Mouse (Mus musculus): Measurements from ENCODE around the gene Noxo1.
"Not testable (repeated sequence)": the region's sequence is repeated elsewhere in the genome, so short reads cannot be mapped to it uniquely, and the experiment has no call there.

Gene Noxo1

GRCm38 (mm10) chr17:24696011-24696697 lies at the start of gene Noxo1, which contains the start of gene Gfer:
Noxo1 (plus strand) TSS chr17:24696234.
Gfer (minus strand) TSS chr17:24696156.
- DNase-seq (ENCODE audit: low spot score): peak; percentile 85

- DNase-seq (ENCODE audit: low spot score): no peak
These were observed 49.7 kb upstream of the Noxo1 start for GRCm38 (mm10) chr17:24646381-24646780.

GRCm38 (mm10) chr17:24647493-24647892 lies 48.5 kb upstream of the Noxo1 start:
- no peak for DNase-seq (ENCODE audit: low spot score)

GRCm38 (mm10) chr17:24648731-24649377 lies 47.2 kb upstream of the Noxo1 start:
- DNase-seq (ENCODE audit: low spot score): no peak

- no peak for DNase-seq (ENCODE audit: low spot score)
These were observed 46.4 kb upstream of the Noxo1 start for GRCm38 (mm10) chr17:24649581-24650069.

- no peak for DNase-seq (ENCODE audit: low spot score)
These were observed 45.9 kb upstream of the Noxo1 start, which contains the start of gene Slc9a3r2 for GRCm38 (mm10) chr17:24650070-24650616. Slc9a3r2 (minus strand) TSS chr17:24650327.

GRCm38 (mm10) chr17:24650766-24651165 lies 45.3 kb upstream of the Noxo1 start:
- no peak for DNase-seq (ENCODE audit: low spot score)

GRCm38 (mm10) chr17:24651835-24652234 lies 44.2 kb upstream of the Noxo1 start:
- no peak for DNase-seq (ENCODE audit: low spot score)

GRCm38 (mm10) chr17:24653967-24654710 lies 41.9 kb upstream of the Noxo1 start:
- DNase-seq (ENCODE audit: low spot score): peak; percentile 66

- no peak for DNase-seq (ENCODE audit: low spot score)
These were observed 41.1 kb upstream of the Noxo1 start for GRCm38 (mm10) chr17:24654969-24655368.

GRCm38 (mm10) chr17:24658017-24658758 lies 37.8 kb upstream of the Noxo1 start, which contains the start of gene Npw:
Npw (minus strand) TSS chr17:24658457.
- no peak for DNase-seq (ENCODE audit: low spot score)

GRCm38 (mm10) chr17:24667011-24667410 lies 29.0 kb upstream of the Noxo1 start:
- not testable (repeated sequence) for DNase-seq (ENCODE audit: low spot score)

GRCm38 (mm10) chr17:24667416-24667815 lies 28.6 kb upstream of the Noxo1 start:
- DNase-seq (ENCODE audit: low spot score): peak; percentile 59

GRCm38 (mm10) chr17:24669214-24669544 lies 26.9 kb upstream of the Noxo1 start:
- not testable (repeated sequence) for DNase-seq (ENCODE audit: low spot score)

- DNase-seq (ENCODE audit: low spot score): peak; percentile 94
These were observed 26.3 kb upstream of the Noxo1 start, which contains the start of gene Zfp598 for GRCm38 (mm10) chr17:24669545-24670245. Zfp598 (plus strand) TSS chr17:24669687.

- no peak for DNase-seq (ENCODE audit: low spot score)
These were observed 25.7 kb upstream of the Noxo1 start for GRCm38 (mm10) chr17:24670246-24670844.

GRCm38 (mm10) chr17:24671346-24671745 lies 24.7 kb upstream of the Noxo1 start:
- DNase-seq (ENCODE audit: low spot score): no peak

GRCm38 (mm10) chr17:24672141-24672540 lies 23.9 kb upstream of the Noxo1 start:
- DNase-seq (ENCODE audit: low spot score): no peak

GRCm38 (mm10) chr17:24674277-24674676 lies 21.8 kb upstream of the Noxo1 start:
- DNase-seq (ENCODE audit: low spot score): peak; percentile 47

GRCm38 (mm10) chr17:24676187-24676586 lies 19.8 kb upstream of the Noxo1 start:
- DNase-seq (ENCODE audit: low spot score): peak; percentile 81

Data from layer of hippocampus, adult 11-12 months (tissue).